Mouse (Mus musculus) layer of hippocampus, postnatal 25 days (tissue): ENCODE results near the gene Retreg3. TPM values are rescaled to one million over a fixed set of nuclear protein-coding genes. Genes with fewer than 3 reads are reported as not detected.

Experiments
- DNase-seq, 2 experiments: peaks; one replicate each; pipeline ENCODE4 v3.0.0; 2022; ENCODE audit warnings: mixed read lengths in 2 of 2, low spot score in 1 of 2; ENCODE audit errors: extremely low spot score in 1 of 2
- total RNA-seq, 2 experiments: library from RNA; stranded (reverse); gene quantifications; 2 replicates each; pipeline ENCODE4 v1.2.3; 2021

Gene Retreg3
- total RNA-seq, 2 experiments from 2014 or later = 57.3 to 62.6 TPM

DNA sequence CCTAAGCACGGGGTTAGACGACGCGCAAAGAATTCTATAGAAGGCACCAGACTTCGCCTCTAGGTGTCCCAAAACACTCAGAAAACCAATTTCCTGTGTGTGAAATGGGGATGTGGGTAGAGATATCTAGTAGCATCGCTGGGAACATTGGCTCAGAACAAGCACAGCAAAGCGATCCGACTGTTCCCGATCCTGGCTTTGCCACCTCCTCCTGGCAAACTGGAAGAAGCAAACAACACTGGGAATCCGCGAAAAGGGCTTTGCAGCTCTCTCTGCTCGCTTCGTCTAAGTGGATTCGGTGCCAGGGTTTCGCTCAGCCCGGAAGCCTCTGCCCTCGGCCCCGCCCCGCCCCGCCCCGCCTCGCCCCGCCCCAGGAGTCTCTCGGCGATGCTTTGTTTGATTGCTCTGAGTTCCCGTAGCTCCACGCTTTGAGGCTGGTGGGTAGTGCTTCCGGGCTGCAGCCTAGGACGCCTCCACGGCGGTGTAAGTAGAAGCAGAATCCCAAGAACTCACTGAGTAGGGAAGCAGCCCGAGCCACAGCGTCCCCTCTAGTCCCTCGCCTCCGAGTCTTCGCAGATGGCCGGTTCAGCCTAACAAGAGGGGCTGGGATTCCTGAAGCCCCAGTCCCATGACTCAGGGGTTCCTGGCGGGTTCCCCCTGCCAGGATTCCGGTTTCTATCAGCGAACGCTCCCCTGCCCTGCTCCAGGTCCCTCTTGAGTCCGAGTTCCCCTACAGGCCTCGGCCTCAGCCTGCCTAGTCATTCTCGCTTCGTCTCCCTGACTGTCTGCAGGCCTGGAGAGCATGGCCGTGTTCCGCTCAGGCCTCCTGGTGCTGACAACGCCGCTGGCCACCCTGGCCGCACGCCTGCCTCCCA, 37.2 kb downstream of the Retreg3 start, which contains the start of gene Coasy:
TSS of gene Coasy (plus strand) at position 358 of the 875 bp plus-strand sequence.
- peak; percentile 70 to 72 for DNase-seq

GRCm38 (mm10) chr11:101081659-101082058, 38.0 kb downstream of the Retreg3 start:
- no peak for DNase-seq

- DNase-seq = no peak
Observed at GRCm38 (mm10) chr11:101080421-101080820, 39.3 kb downstream of the Retreg3 start.

GRCm38 (mm10) chr11:101079746-101080145, 39.9 kb downstream of the Retreg3 start:
- no peak for DNase-seq

DNA sequence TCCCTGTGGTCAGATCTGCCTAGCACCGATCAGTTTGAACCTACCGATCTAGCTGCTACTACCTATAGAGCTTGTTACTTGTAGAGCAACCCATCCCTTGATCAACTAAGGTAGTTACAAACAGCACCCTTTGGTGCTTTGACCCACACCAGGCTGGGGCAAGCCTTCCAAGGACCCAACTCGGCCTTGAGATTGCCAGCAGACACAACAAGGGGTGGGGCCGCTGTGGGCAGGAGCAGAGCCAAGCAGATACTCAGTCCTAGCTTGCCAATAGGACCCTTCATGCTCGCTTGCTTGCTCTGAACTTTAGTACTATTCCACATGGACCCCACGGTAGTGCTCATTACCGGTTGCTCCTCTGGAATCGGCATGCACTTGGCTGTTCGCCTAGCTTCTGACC, 41.6 kb downstream of the Retreg3 start, which contains the start of gene Hsd17b1:
TSS of gene Hsd17b1 (plus strand) at position 291 of the 400 bp plus-strand sequence.
- no peak for DNase-seq

DNA sequence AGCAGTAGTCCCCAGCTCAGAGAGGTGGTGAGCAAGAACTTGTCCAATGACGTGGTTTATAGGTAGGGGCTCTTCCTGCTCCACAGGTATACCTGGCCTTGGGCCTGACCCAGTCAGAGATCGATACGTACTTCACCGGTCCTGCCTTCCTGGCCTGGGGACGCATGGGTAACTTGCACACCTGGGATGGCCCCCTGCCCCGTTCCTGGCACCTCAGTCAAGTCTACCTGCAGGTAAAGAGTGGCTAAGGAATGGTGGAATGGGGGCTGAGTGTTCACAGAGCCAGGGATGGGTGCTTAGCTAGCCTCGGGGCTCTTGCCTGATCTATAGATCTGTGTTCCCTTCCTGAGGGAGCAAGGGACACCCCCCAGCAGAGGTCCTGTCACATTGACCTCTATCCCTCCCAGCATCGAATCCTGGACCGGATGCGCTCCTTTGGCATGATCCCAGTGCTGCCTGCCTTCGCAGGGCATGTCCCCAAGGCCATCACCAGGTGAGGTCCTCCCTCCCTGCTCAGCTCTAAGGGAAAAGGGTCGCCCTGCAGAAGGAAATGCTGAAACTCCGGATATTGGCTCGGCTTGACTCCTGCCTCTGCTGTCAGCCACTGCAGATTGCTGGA, 47.8 kb downstream of the Retreg3 start:
- DNase-seq = no peak

- DNase-seq = no peak
Observed at GRCm38 (mm10) chr11:101070987-101071386, 48.7 kb downstream of the Retreg3 start.

- no peak for DNase-seq
Observed at GRCm38 (mm10) chr11:101070189-101070527, 49.5 kb downstream of the Retreg3 start.

GRCm38 (mm10) chr11:101069391-101070188, 50.1 kb downstream of the Retreg3 start, which contains the start of gene Naglu:
Naglu (plus strand) TSS chr11:101070012.
- peak; percentile 87 to 89 for DNase-seq

DNA sequence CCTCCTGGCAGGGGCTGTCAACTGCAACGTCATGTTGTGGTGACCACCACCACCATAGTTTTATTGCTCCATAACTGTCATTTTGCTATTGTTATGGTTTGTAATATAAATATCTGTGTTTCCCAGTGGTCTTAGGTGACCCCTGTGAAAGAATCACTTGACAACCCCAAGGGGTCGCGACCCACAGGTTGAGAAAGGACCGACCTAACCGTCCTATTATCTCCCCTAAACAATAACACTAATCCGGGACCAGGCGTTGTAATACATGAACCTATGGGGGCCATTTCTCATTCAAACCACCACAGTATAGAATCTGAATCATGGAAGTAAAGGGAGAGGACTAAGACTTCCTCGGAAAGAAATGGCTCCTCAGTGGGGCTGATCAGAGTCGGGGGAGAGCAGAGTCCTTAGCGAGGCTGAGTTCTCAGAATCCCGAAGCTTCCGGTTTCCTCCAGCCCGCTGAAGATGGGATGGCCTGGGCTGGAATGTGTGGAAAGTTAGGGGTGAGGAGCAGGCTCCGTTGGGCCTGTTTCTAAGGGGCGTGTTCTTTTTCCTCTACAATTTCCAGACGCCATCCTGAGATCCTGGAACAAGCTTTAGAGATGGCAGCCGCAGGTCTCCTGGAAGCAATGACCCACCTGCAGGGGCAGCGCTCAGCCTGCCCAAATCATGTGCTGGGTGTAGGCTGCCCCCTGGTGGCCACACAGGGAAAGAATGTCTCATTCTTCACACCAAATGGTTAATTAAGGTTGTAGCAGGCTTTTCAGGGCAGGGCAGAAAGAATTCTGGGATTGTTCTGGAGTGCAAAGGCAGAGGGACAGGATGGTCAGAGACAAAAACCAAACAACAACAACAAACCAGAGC, 52.9 kb downstream of the Retreg3 start:
- DNase-seq = peak; percentile 71 to 84

- DNase-seq = no peak
Observed at GRCm38 (mm10) chr11:101065002-101065401, 54.7 kb downstream of the Retreg3 start.

GRCm38 (mm10) chr11:101064462-101064861, 55.2 kb downstream of the Retreg3 start:
- no peak for DNase-seq

GRCm38 (mm10) chr11:101063676-101064327, 55.9 kb downstream of the Retreg3 start:
- DNase-seq = no peak

DNA sequence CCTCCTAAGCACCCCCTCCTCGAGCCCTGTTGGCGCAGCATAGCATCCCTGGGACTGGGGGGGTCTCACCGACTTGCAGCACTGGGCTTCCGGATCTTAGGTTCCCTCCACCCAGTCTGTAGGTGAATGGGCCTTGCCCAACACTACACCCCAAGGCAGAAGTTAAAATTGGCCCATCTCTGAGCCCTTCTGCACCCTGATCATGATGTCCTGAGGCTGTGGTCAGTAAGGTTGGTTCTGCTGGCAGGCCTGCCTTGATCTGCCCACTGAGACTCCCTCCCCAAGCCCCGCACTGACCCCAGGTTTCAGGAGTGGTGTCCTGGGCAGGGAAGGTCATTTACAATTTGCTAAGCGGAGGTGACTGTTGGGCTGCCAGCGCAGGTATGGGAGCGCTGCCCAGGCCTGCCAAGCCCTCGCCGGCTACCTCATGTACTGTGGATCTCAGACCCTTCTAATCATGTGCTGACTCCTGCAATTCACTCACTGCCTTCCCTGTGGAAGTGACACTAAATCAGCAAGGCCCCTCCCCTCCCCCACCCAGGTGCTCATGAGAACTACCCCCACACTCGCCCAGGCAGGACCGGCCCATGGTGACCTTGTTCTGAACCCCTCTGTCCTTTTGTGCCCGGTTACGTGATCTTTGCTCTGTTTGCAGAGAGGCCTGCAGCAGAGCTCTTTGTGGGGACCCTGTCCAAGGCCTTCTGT, 56.6 kb downstream of the Retreg3 start:
- DNase-seq = no peak

GRCm38 (mm10) chr11:101062165-101062884, 57.4 kb downstream of the Retreg3 start:
- no peak for DNase-seq

DNA sequence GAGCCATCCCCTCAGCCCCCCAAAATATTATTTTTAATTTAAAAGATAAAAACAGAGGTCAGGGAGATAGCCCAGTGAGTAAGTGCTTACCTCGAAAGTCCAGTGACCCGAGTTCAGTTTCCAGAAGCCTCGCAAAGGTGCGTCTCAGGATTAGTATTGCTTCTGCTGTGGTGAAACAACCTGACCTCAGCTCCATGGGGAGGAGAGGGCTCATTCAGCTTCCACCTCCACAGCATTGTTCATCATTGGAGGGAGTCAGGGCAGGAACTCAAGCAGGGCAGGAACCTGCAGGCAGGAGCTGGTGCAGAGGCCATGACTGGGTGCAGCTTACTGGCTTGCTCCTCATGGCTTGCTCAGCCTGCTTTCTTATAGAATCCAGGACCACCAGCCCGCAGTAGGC, 58.6 kb downstream of the Retreg3 start:
- DNase-seq = no peak

DNA sequence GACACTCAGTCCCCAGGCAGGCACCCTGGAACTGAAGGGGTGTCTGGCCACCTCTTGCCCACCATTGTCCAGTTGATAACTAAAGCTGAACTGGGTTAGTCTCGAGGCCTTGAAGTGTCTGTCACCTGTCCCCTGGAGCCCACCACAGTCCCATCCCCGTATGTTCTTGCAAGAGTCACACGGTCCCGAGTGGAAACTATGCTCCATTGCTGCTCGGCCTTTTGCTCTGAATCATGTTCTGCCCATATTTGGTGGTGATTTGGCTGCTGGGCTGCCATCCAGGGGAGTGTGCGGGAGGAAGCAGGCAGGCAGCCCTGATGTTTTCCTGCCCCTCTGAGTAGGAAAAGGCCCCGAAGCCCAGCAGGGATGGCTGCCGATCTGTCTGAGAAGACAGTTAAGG, 59.6 kb downstream of the Retreg3 start:
- DNase-seq = no peak

DNA sequence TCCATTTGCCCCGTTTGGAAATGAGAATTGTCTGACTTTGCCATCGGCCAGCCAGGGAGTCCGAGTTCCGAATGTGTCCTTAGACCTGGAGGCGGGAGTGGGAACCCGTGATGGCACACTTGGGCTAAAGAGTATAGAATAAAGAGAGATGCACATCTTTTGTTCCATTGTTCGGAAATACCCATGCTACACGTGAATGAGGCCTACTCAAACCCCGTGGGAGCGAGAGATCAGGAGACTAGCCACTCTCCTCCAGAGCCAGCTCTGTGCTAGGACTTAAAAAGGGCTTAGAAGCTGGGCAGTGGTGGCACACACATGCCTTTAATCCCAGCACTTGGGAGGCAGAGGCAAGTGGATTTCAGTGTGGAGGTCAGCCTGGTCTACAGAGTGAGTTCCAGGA, 60.2 kb downstream of the Retreg3 start:
- no peak for DNase-seq
